16 mouse cellular contexts compared by ENCODE assay signal in the genomic region with DNA sequence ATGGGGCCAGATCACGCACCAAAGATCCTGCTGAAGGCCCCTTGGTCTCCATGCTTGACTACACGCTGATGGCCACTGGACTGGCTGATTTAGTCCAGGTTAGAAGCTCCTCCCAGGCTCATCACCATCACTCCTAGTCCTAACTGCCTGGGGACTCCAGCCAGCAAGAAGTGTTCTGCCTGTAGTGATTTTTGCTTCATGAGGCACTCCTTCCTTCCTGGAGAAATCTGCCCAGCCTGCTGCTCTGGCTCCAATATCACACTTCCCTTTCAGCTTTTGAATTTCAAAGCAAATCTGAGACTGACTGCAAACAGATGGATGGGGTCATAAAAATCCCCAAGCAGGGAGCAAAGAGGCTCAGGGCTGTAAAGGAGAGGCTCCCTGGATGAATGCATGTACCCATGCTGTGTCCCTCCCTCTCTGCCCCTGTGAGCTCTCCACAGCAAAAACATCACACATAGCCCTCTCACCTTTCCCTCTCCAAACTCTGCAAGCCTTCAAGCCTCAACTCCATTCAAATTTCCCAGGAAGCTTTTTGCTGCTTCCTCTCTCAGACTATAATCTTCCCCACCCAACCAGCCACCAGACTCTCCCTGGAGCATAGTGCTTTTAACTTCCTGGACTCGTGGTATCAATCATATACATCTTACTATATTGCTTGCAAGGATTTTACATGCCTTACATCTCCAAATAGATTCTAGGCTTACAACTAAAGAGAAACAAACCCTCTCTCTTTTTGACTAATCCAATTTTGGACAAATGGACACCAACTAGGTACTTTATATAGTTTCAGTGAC.
DNase-seq lines count a peak whose midpoint lies in the region; ATAC-seq lines count a peak whose summit lies in the region.
"Had no signal": no experiment of that assay in that cellular context is flagged by ENCODE, and none has a peak within 500 bp of the region (broad histone marks: within the 10 kb centered on the region; RNA-seq: fewer than 3 reads in every experiment).

No protein-coding gene starts in this region.

- no peak overlapping the region for H3K4me2 ChIP-seq in kidney, embryonic 16.5 days (replicated peaks; ENCODE audit: low read depth, low read length)
- no peak overlapping the region for H3K4me2 ChIP-seq in embryonic facial prominence, embryonic 12.5 days (replicated peaks)
- 0 out of 2 replicates have a peak overlapping the region, but pooled peaks have one; percentile 7 for H3K4me2 ChIP-seq in limb, embryonic 11.5 days (ENCODE audit: low read depth, severe bottlenecking)
- H3K4me2 ChIP-seq in liver, embryonic 12.5 days = no peak overlapping the region
- H3K4me2 ChIP-seq: midbrain, embryonic 15.5 days; neural tube, embryonic 15.5 days; stomach, embryonic 15.5 days had no signal

- H3K27ac ChIP-seq in kidney, embryonic 16.5 days (ENCODE audit: low read length) = peak overlapping the region; percentile 47
- peak overlapping the region; percentile 65 for H3K27ac ChIP-seq in embryonic facial prominence, embryonic 12.5 days
- H3K27ac ChIP-seq in limb, embryonic 11.5 days (replicated peaks; ENCODE audit: low read depth, low read length) = 0 out of 2 replicates have a peak overlapping the region, but pooled peaks have one; percentile 26
- no peak overlapping the region for H3K27ac ChIP-seq in liver, embryonic 12.5 days
- H3K27ac ChIP-seq: liver, embryonic 14.5 days; midbrain, embryonic 15.5 days; stomach, embryonic 15.5 days had no signal

- no peak overlapping the region for H3K4me3 ChIP-seq in kidney, embryonic 16.5 days (ENCODE audit: low read length)
- H3K4me3 ChIP-seq in embryonic facial prominence, embryonic 12.5 days = no peak overlapping the region
- no peak overlapping the region for H3K4me3 ChIP-seq in limb, embryonic 11.5 days (ENCODE audit: low read depth, low read length)
- no peak overlapping the region for H3K4me3 ChIP-seq in liver, embryonic 12.5 days
- H3K4me3 ChIP-seq: midbrain, embryonic 15.5 days; neural tube, embryonic 15.5 days; stomach, embryonic 15.5 days had no signal

- DNase-seq in kidney, adult 9 months = no peak
- DNase-seq in limb, embryonic 11.5 days (ENCODE audit: low spot score) = peak; percentile 38
- peak; percentile 53 for DNase-seq in lung, postnatal 36 days
- DNase-seq in thymus, postnatal 25 days = no peak
- DNase-seq: adrenal gland, postnatal 36 days; cerebellum, adult 11 months; heart, postnatal 14 days; kidney, adult 2 months; right cerebral cortex, postnatal 25 days had no signal

- 14% methylated on average over 3 of the region's 3 CpGs for WGBS in kidney, embryonic 16.5 days
- WGBS in embryonic facial prominence, embryonic 12.5 days = 35% methylated on average over 3 of the region's 3 CpGs
- WGBS in limb, embryonic 11.5 days = 7% methylated on average over 3 of the region's 3 CpGs
- 30% methylated on average over 3 of the region's 3 CpGs for WGBS in liver, embryonic 12.5 days (ENCODE audit: insufficient replicate concordance)

- H3K9me3 ChIP-seq in kidney, embryonic 16.5 days (ENCODE audit: low read length) = no peaks in the 10 kb centered on the region
- no peaks in the 10 kb centered on the region for H3K9me3 ChIP-seq in embryonic facial prominence, embryonic 12.5 days
- no peaks in the 10 kb centered on the region for H3K9me3 ChIP-seq in limb, embryonic 11.5 days (ENCODE audit: control insufficient read depth, low read length)
- no peaks in the 10 kb centered on the region for H3K9me3 ChIP-seq in liver, embryonic 12.5 days (replicated peaks)
- H3K9me3 ChIP-seq: midbrain, embryonic 15.5 days; neural tube, embryonic 15.5 days; stomach, embryonic 15.5 days had no signal

- H3K27me3 ChIP-seq in kidney, embryonic 16.5 days (ENCODE audit: insufficient read depth, low read length) = no peaks in the 10 kb centered on the region
- H3K27me3 ChIP-seq in embryonic facial prominence, embryonic 12.5 days = no peaks in the 10 kb centered on the region
- H3K27me3 ChIP-seq in limb, embryonic 11.5 days (ENCODE audit: control insufficient read depth, insufficient read depth, low read length) = no peaks in the 10 kb centered on the region
- peaks cover 10% of the 10 kb centered on the region for H3K27me3 ChIP-seq in liver, embryonic 12.5 days (replicated peaks)
- H3K27me3 ChIP-seq: midbrain, embryonic 15.5 days; neural tube, embryonic 15.5 days; stomach, embryonic 15.5 days had no signal

- no peaks in the 10 kb centered on the region for H3K36me3 ChIP-seq in kidney, embryonic 16.5 days (ENCODE audit: insufficient read depth, low read length)
- no peaks in the 10 kb centered on the region for H3K36me3 ChIP-seq in embryonic facial prominence, embryonic 12.5 days
- no peaks in the 10 kb centered on the region for H3K36me3 ChIP-seq in limb, embryonic 11.5 days (ENCODE audit: control insufficient read depth, insufficient read depth, low read length)
- H3K36me3 ChIP-seq in liver, embryonic 12.5 days = no peaks in the 10 kb centered on the region
- H3K36me3 ChIP-seq: midbrain, embryonic 15.5 days; neural tube, embryonic 15.5 days; stomach, embryonic 15.5 days had no signal

- peak; percentile 75; the same call in 1 of the 2 replicates for ATAC-seq in kidney, embryonic 16.5 days (ENCODE audit: low FRiP score, low TSS enrichment)
- ATAC-seq in embryonic facial prominence, embryonic 12.5 days (ENCODE audit: insufficient number of reproducible peaks, insufficient read depth, low FRiP score, low TSS enrichment) = no peak
- ATAC-seq in limb, embryonic 11.5 days (ENCODE audit: insufficient number of reproducible peaks, low FRiP score, low TSS enrichment, low read depth) = peak; percentile 49; the same call in 1 of the 2 replicates
- ATAC-seq in liver, embryonic 12.5 days = no peak

- peaks cover 34% of the 10 kb centered on the region for H3K4me1 ChIP-seq in kidney, embryonic 16.5 days (ENCODE audit: insufficient read depth, low read length)
- H3K4me1 ChIP-seq in embryonic facial prominence, embryonic 12.5 days = peaks cover 28% of the 10 kb centered on the region
- peaks cover 12% of the 10 kb centered on the region; the same call in 1 of the 2 replicates for H3K4me1 ChIP-seq in limb, embryonic 11.5 days (ENCODE audit: control insufficient read depth, insufficient read depth, low read length)
- no peaks in the 10 kb centered on the region for H3K4me1 ChIP-seq in liver, embryonic 12.5 days

- no peak overlapping the region for H3K9ac ChIP-seq in kidney, embryonic 16.5 days (replicated peaks; ENCODE audit: low read length)
- H3K9ac ChIP-seq in embryonic facial prominence, embryonic 12.5 days = no peak overlapping the region
- no peak overlapping the region for H3K9ac ChIP-seq in limb, embryonic 11.5 days (ENCODE audit: low read length)
- no peak overlapping the region for H3K9ac ChIP-seq in liver, embryonic 12.5 days
- H3K9ac ChIP-seq: liver, embryonic 14.5 days; midbrain, embryonic 15.5 days; neural tube, embryonic 15.5 days; stomach, embryonic 15.5 days had no signal

Comparison
In these comparisons a context has a peak if more than half of its experiments do, and no peak if none do; other contexts are left out.
1. ATAC-seq: peak in kidney, embryonic 16.5 days (single experiment) and limb, embryonic 11.5 days (single experiment); none in embryonic facial prominence, embryonic 12.5 days (single experiment) and liver, embryonic 12.5 days (single experiment).
2. DNase-seq: peak in limb, embryonic 11.5 days (single experiment) and lung, postnatal 36 days (single experiment); none in kidney, adult 9 months (single experiment) and thymus, postnatal 25 days (single experiment).